Mouse (Mus musculus) embryonic fibroblast, embryonic 13.5 days (primary cell): ENCODE measurements around the gene Nr1h4.

Experiments used
- CTCF ChIP-seq: IDR thresholded peaks from 2 replicates; pipeline ENCODE4 v1.5.1; 2011; ENCODE audit warnings: mild to moderate bottlenecking, control low read depth, low read length, moderate library complexity, borderline replicate concordance; ENCODE audit not compliant: insufficient read depth
- POLR2A ChIP-seq: IDR thresholded peaks from 2 replicates; pipeline ENCODE4 v1.6.1; 2011; ENCODE audit warnings: low read depth, mild to moderate bottlenecking, control low read depth, low read length, moderate library complexity

DNA sequence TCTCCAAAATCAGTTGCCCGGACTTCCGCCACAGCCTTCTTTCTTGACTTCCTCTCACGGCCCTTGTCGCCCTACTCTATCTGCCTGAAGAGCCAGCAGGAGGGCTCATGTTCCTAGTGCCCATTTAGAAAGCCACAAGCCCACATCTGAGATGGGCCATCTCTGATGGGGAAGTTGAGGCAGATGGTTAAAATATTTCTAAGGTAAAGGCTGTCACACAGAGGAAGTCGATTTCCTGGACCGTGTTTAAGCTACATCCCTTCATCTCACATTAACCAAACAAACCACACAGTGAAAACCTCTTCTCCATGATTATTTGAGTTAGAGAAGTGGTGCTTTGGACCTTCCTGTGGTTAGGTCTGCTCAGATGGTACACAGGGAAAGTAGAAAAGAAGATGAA is 28.7 kb upstream of the Nr1h4 start:
- no peak for TF ChIP-seq POLR2A
- no peak for TF ChIP-seq CTCF
